Mouse (Mus musculus) forebrain, postnatal 0 days (tissue): ENCODE measurements at regions not wholly inside any gene's neighbourhood (a gene's known extent, or its start where the extent isn't known, plus 50 kb on each side); places are given as distances from the start of the nearest gene placed in this dataset.

Experiments used
- ATAC-seq: fragments of 200-750 bp; cut with Nextera tagmentation; 2 replicates; pipeline ENCODE4 v1.8.0; 2017; ENCODE audit warnings: mild to moderate bottlenecking, moderate library complexity
- DNase-seq: peaks from one replicate; pipeline ENCODE4 v3.0.0-alpha.2; 2015
- H3K27ac ChIP-seq: fragments of 300-500 bp; sonication (generic); 2 replicates; pipeline ENCODE4 v1.5.1; 2014; ENCODE audit warnings: low read depth, mild to moderate bottlenecking, antibody characterized with exemption, low read length, moderate library complexity, mixed read lengths
- H3K27me3 ChIP-seq: fragments of 300-500 bp; sonication (generic); 2 replicates; pipeline ENCODE4 v1.6.1; 2014; ENCODE audit warnings: mild to moderate bottlenecking, low read length, mixed read lengths; ENCODE audit not compliant: insufficient read depth
- H3K36me3 ChIP-seq: fragments of 300-500 bp; sonication (generic); 2 replicates; pipeline ENCODE4 v1.6.1; 2014; ENCODE audit warnings: mild to moderate bottlenecking, moderate library complexity; ENCODE audit not compliant: insufficient read depth
- H3K4me1 ChIP-seq: fragments of 300-500 bp; sonication (generic); 2 replicates; pipeline ENCODE4 v1.6.1; 2014; ENCODE audit warnings: antibody characterized with exemption; ENCODE audit not compliant: insufficient read depth
- H3K4me2 ChIP-seq: fragments of 300-500 bp; sonication (generic); 2 replicates; pipeline ENCODE4 v1.6.1; 2014; ENCODE audit warnings: low read depth, mild to moderate bottlenecking, moderate library complexity
- H3K4me3 ChIP-seq: fragments of 300-500 bp; sonication (generic); 2 replicates; pipeline ENCODE4 v1.5.1; 2014; ENCODE audit warnings: low read depth, low read length, mixed read lengths
- H3K9ac ChIP-seq: fragments of 300-500 bp; sonication (generic); 2 replicates; pipeline ENCODE4 v1.6.1; 2014; ENCODE audit warnings: mild to moderate bottlenecking
- H3K9me3 ChIP-seq: fragments of 300-500 bp; sonication (generic); 2 replicates; pipeline ENCODE4 v1.6.1; 2016; ENCODE audit warnings: low read length
- CTCF ChIP-seq: sonication (generic); IDR thresholded peaks from 2 replicates; pipeline ENCODE4 v1.5.1; 2016; ENCODE audit warnings: antibody characterized with exemption, control low read depth, low read depth
- WGBS: fragments of 180-500 bp; shearing (Covaris S2); extraction: QIAGEN DNeasy Blood & Tissue Kit; methylation state at CpG from one replicate; pipeline ENCODE4 v1.1.7; 2014; 5-methylcytosine and 5-hydroxymethylcytosine counted together

DNA sequence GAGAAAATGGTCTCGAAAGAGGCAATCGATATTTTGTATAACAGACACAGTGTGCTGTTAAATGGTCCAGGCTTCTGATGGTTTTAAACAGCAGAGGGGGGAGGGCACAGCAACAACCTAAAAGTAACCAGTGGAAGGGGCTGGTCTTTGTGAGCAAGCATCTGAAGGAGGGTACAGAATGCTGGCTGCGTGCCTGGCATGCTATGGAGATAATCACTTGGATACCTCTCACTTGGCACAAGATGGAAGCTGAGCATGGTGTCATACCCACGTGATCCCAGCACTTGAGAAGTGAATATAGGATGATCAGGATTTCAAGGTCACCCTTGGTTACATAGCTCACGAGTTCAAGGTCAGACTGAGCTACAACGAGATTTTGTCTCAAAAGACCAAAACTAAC, 315.9 kb upstream of the Mki67 start:
- H3K4me2 ChIP-seq = no peak overlapping the region
- DNase-seq (no peak), ATAC-seq (no peak)
- H3K4me1 ChIP-seq = no peaks in the 10 kb centered on the region
- no peak overlapping the region for H3K4me3 ChIP-seq
- no peak overlapping the region for H3K9ac ChIP-seq
- no peaks in the 10 kb centered on the region for H3K36me3 ChIP-seq
- no peaks in the 10 kb centered on the region for H3K27me3 ChIP-seq
- 67% methylated on average over 6 of the region's 6 CpGs for WGBS
- no peak overlapping the region for H3K27ac ChIP-seq
- H3K9me3 ChIP-seq = no peaks in the 10 kb centered on the region
- TF ChIP-seq CTCF = no peak

DNA sequence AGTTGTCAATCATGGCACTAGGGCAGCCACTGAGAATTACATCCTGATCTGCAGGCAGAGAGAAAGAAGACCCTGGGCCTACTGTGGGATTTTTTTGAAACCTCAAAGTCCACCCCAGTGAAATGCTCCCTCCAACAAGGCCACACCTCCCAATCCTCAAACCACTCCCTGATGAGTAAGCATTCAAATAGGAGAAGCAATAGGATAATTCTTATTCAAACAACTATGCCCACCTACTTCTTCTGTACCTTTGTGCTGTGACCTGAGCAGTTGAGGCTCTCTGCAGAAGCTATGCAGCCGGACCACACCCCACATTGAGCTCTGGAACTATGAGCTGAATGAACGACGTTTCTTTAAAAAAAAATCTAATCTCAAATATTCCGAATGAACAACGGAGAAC, 317.4 kb upstream of the Mki67 start:
- H3K4me1 ChIP-seq = no peaks in the 10 kb centered on the region
- H3K27me3 ChIP-seq = no peaks in the 10 kb centered on the region
- no peak overlapping the region for H3K4me3 ChIP-seq
- no peak for TF ChIP-seq CTCF
- H3K36me3 ChIP-seq = no peaks in the 10 kb centered on the region
- ATAC-seq (no peak), DNase-seq (no peak)
- 91% methylated on average over 5 of the region's 5 CpGs for WGBS
- H3K27ac ChIP-seq = no peak overlapping the region
- no peaks in the 10 kb centered on the region for H3K9me3 ChIP-seq
- no peak overlapping the region for H3K4me2 ChIP-seq
- H3K9ac ChIP-seq = no peak overlapping the region

DNA sequence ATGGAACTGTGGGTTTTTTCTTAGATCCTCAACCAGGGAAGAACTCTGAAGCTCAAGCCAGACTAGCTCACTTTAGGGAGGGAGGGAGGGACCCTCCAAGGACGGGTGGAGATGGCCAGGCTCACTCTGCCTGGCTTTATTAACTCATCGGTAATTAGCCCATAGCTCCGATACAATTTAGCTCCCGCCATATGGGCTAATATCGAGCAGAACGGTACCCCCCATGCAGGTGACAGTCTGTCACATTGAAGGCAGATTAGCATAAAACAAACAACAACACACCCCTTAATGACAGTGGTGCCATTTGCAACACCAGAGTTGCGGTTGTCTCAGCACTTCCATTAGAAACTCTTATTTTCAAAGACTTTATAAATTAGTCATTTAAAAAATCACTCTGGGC, 319.6 kb upstream of the Mki67 start:
- Histone ChIP-seq H3K9ac (no peak overlapping the region), H3K4me1 (no peaks in the 10 kb centered on the region), H3K27me3 (no peaks in the 10 kb centered on the region), H3K27ac (no peak overlapping the region), H3K36me3 (no peaks in the 10 kb centered on the region), H3K9me3 (no peaks in the 10 kb centered on the region), H3K4me3 (no peak overlapping the region), H3K4me2 (no peak overlapping the region)
- ATAC-seq = no peak
- WGBS = 45% methylated on average over 7 of the region's 7 CpGs
- DNase-seq = no peak
- TF ChIP-seq CTCF = no peak

DNA sequence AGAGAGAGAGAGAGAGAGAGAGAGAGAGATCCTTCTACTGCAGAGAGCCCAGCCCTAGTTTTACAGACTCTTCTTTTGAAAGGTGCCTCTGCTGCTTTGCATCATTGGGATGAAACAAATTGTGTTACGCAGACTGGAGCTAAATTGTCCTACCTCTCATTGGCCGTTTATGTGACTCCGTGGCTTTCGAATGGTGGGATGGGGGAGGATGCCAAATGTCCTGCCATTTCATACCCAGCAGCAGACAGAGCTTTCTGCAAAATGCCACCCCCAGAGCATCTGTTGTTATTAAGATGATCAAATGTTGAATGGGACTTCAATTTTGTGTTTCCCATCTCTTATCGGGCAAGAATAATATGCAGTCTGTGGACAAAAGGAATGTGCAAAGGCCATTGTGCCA, 321.9 kb upstream of the Mki67 start:
- no peak for TF ChIP-seq CTCF
- H3K9me3 ChIP-seq = no peaks in the 10 kb centered on the region
- no peak for ATAC-seq
- H3K36me3 ChIP-seq = no peaks in the 10 kb centered on the region
- no peak overlapping the region for H3K4me3 ChIP-seq
- no peaks in the 10 kb centered on the region for H3K4me1 ChIP-seq
- no peaks in the 10 kb centered on the region for H3K27me3 ChIP-seq
- H3K27ac ChIP-seq = no peak overlapping the region
- no peak overlapping the region for H3K4me2 ChIP-seq
- no peak overlapping the region for H3K9ac ChIP-seq
- no peak for DNase-seq
- WGBS = 71% methylated on average over 5 of the region's 5 CpGs

DNA sequence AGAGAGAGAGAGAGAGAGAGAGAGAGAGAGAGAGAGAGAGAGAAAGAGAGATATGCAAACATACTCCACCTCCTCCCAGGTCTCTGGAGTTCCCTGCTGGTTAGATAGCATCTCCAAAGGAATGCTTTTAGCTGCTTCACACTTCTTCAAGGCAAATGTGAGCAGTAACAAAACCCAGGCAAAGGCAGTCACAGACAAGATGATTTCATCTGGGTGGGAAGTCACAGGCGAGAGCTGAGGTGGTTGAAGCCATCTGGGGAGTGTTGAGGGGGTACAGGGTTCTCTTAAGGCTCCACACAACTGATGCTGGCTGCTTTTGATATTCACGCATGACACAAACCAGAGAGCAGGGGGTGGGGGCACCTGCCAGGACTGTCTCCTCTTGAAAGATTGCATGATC, 322.7 kb upstream of the Mki67 start:
- ATAC-seq (no peak), DNase-seq (no peak)
- no peak overlapping the region for H3K27ac ChIP-seq
- H3K4me2 ChIP-seq = no peak overlapping the region
- no peaks in the 10 kb centered on the region for H3K36me3 ChIP-seq
- no peak overlapping the region for H3K4me3 ChIP-seq
- H3K27me3 ChIP-seq = no peaks in the 10 kb centered on the region
- H3K9ac ChIP-seq = no peak overlapping the region
- H3K9me3 ChIP-seq = no peaks in the 10 kb centered on the region
- no peak for TF ChIP-seq CTCF
- 73% methylated on average over 2 of the region's 2 CpGs for WGBS
- H3K4me1 ChIP-seq = no peaks in the 10 kb centered on the region

DNA sequence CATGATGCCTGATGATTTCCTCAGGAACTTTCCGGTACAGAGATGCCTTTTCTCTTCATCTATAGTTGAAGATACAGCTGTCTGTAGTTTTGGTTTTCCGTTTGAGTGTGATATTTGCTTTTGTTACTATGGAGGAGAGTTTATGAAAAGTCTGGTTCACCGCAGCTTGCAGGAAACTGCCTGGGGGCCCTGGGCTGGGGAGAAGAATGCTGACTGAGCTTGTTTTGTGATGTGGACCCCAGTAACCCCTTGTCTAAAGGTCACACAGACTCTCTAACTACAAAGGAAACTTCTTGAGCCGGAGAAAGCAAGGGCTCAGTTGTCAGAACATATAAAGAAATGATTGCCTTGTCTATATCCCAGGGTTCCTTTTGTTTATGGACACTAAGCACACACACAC, 325.8 kb upstream of the Mki67 start:
- no peaks in the 10 kb centered on the region for H3K9me3 ChIP-seq
- no peak overlapping the region for H3K9ac ChIP-seq
- no peak for TF ChIP-seq CTCF
- H3K36me3 ChIP-seq = no peaks in the 10 kb centered on the region
- no peak for DNase-seq
- 68% methylated on average over 4 of the region's 4 CpGs for WGBS
- H3K27me3 ChIP-seq = no peaks in the 10 kb centered on the region; the same call in 1 of the 2 replicates
- H3K4me3 ChIP-seq = no peak overlapping the region
- no peak overlapping the region for H3K27ac ChIP-seq
- ATAC-seq = no peak
- H3K4me1 ChIP-seq = 0 out of 2 replicates have a peak, but pooled peaks cover 3% of the 10 kb centered on the region
- no peak overlapping the region for H3K4me2 ChIP-seq

DNA sequence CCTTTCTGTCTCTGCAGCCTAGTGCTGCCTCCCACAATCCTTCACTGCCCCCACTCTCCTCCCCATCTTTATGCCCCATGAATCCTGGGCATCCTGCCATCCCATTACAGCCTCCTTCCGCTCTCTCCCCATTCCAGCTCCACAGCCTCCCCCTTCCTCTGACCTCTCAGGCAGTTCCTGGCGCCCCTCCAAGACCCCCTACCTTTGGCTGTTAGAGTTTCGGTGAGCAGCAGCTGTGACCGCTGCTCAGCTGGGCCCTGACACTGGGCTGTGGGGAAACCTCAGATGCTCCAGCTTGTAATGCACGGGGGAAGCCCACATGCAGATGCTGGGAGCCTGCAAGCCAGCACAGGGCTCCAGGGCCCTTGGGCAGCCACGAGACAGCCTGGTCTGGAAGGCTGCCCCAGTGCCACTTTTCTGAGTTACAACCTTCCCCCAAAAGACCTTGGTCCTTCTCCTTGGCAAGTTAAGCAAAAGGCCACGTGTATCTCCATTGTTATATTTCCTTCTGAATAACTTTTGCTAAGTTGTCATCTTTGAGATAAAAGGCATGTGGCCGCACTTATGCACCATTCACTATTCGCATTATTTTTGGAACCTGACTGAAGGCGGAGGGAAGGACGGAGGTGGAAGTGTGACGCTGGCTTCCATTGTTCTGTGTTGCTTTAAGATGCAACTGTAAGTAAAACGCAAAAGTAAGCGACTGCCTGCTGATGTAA, 330.6 kb upstream of the Mki67 start:
- TF ChIP-seq CTCF = no peak
- Histone ChIP-seq H3K9me3 (no peaks in the 10 kb centered on the region), H3K27me3 (no peaks in the 10 kb centered on the region; the same call in 1 of the 2 replicates), H3K9ac (no peak overlapping the region), H3K36me3 (no peaks in the 10 kb centered on the region), H3K27ac (no peak overlapping the region), H3K4me1 (peaks cover 11% of the 10 kb centered on the region; the same call in 1 of the 2 replicates), H3K4me2 (peak overlapping the region; percentile 5; the same call in 1 of the 2 replicates), H3K4me3 (no peak overlapping the region)
- ATAC-seq (peak; percentile 86), DNase-seq (peak; percentile 79)
- 10% methylated on average over 14 of the region's 14 CpGs for WGBS
